Mouse (Mus musculus) spleen, postnatal 4 days (tissue): Measurements from ENCODE around the gene Bmp6.

Experiments used
- DNase-seq, 2 experiments: peaks; one replicate each; pipeline ENCODE4 v3.0.0; 2022; ENCODE audit warnings: low spot score in 2 of 2

Bmp6 gene

DNA sequence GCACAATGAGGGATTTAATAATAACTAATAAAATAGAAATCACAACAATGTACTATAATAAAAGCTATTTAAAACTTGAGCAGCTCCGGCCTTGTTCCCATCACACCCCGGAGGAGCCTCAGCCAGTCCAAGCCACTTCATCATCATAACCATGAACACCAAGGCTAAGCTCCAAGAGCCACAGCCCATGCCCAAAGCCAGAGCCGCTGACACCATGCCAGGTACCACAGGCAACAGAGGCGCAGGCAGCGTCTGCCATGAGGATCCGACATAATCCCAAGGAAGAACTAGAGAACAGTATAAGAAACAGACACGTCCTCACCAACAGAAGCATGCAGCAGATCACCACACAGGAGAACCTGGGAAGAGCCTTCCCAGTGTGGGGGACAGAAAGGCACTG, 169.0 kb downstream of the Bmp6 start:
- DNase-seq: no peak

- DNase-seq: no peak
Measured at GRCm38 (mm10) chr13:38515431-38515830, 170.5 kb downstream of the Bmp6 start.

GRCm38 (mm10) chr13:38515845-38516244, 170.9 kb downstream of the Bmp6 start:
- DNase-seq: no peak

GRCm38 (mm10) chr13:38516582-38516981, 171.7 kb downstream of the Bmp6 start:
- DNase-seq: no peak

DNA sequence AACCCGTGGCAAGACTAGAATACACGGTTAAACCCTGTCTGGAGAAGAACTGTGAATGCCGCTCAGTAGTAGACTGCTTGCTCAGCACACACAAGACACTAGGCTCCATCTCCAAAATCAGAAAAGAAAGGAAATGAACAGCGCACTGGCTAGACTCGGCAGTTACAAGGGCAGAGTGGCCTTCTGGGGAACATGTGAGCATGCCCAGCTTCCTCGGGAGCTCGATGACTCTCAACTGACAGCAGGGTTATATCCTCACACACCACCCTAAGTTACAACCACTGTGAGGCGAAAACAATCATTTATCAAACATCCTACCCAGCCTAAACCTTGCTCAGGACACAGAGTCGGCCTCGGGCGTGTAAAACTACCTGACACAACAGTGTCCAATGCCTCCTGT, 175.4 kb downstream of the Bmp6 start:
- DNase-seq: no peak

- DNase-seq: no peak
Measured at GRCm38 (mm10) chr13:38522056-38522654, 177.2 kb downstream of the Bmp6 start.

GRCm38 (mm10) chr13:38523231-38523630, 178.3 kb downstream of the Bmp6 start:
- no peak for DNase-seq

DNA sequence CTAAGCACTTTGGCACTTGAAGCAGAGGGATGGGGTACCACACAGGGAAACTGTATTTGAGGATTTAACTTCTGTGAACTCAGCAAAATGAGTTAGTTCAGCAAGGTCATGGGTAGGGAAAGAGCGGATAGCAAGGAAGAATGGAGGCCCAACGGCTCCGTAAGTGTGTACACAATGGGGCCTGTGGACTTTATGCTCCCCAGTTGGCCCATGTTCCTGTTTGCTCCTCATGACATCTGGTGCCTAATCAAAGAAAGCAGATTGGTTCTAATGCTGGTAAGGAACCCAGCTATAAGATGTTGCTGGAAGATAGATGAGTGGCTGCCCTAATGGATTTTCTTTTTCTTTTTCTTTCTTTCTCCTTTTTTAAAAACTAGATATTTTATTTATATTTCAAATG, 180.4 kb downstream of the Bmp6 start:
- DNase-seq: no peak

- DNase-seq: no peak
Measured at GRCm38 (mm10) chr13:38526116-38526515, 181.2 kb downstream of the Bmp6 start.

- no peak for DNase-seq
Measured at GRCm38 (mm10) chr13:38527041-38527796, 182.3 kb downstream of the Bmp6 start.

GRCm38 (mm10) chr13:38527797-38528650, 183.1 kb downstream of the Bmp6 start:
- DNase-seq: peak; percentile 89 to 94

GRCm38 (mm10) chr13:38528687-38529294, 183.9 kb downstream of the Bmp6 start, which contains the start of gene Txndc5:
Gene Txndc5, minus strand, starts transcription at chr13:38528824.
- no peak for DNase-seq

DNA sequence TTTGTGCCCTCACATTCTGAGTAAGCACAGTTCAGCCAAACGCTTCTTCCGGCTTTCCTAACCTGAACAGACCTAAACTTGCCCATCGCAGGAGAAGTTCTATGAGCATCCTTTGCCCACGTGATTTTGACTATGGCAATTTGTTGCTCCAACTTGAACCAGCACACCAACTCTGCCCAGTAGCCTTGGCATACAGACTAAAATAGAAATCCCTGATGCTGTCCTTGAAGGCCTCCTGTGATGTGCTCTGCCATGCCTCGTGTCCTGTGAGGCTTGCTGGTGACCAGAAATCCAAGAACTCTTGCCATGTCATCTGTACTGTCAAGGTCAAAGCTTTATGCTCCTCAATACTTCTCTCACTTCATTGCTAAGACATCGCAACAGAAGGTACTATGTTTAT, 184.7 kb downstream of the Bmp6 start:
- DNase-seq: no peak

DNA sequence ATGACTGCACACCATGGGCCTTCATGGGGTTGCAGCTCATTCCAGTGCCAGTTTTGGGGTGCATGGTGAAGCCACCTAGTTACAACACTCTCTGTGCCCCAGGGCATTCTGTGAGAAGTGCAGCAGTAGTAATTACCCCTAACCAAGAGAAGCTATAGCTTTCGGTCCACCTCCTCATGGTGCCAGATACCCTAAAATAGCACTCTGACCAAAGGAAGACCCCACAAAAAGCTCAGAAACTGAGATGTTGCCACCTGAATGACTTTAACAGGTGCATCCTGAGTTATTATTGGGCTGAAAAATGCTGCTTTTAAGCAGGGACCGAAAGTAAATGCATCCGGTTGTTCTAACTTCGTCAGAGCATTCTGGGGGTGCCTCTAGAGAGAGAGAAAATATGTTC, 186.6 kb downstream of the Bmp6 start:
- no peak for DNase-seq

DNA sequence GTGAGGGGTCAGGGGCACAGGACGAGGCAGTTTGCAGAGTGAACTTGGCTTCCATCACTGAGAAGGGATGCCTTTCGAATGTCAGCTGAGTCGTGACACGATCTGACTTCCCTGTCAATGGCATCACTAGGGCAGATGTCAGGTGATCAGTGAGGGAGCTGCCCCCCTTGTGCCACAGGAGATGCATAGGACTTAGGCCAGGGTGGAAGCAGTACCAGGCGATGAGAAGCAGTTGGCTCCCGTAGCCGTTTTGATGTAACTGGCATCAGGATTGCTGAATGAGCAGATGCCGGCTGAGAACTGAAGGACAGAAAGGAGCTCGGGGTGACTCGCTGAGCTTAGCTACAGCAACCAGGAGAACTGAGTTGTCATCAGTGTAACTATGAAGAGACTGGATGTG, 188.6 kb downstream of the Bmp6 start:
- DNase-seq: no peak

GRCm38 (mm10) chr13:38534016-38534415, 189.1 kb downstream of the Bmp6 start:
- DNase-seq: no peak

- no peak for DNase-seq
Measured at GRCm38 (mm10) chr13:38534731-38535130, 189.8 kb downstream of the Bmp6 start.

GRCm38 (mm10) chr13:38537521-38537920, 192.6 kb downstream of the Bmp6 start:
- DNase-seq: no peak

DNA sequence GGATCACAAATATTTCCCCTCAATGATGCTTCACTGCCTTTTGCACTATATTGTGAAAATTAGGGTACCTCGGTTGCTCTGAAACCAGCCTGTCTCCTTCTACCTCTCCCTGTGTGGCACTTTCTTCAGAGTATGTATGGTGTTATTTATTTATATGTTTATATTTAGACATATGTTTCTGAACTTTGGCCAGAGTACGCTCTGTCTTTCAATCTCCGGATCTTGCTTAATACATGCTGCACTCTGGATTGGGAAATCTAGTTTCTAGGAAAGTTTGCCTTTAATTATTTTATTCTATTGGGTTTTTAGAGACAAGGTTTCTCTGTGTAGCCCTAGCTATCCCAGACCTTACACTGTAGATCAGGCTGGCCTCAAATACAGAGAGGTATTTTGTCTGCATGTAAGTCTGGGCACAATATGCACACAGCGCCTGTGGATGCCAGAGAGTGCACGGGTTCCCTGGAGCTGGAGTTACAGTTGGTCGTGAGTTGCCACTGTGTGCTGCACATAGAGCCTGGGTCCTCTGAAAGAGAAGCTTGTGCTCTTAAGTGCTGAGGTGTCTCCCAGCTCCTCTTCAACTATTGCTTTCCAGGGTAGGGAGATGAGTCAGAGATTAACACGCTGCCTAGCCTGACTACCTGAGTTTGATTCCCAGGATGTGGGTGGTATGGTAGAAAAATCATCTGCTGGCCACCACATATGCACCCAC, 194.4 kb downstream of the Bmp6 start:
- DNase-seq: no peak

- no peak for DNase-seq
Measured at GRCm38 (mm10) chr13:38543455-38544125, 198.7 kb downstream of the Bmp6 start.
